Mouse (Mus musculus): ENCODE results near the gene Pigp. TPM values are rescaled to one million over a fixed set of nuclear protein-coding genes. Genes with fewer than 3 reads are reported as not detected.

The Pigp gene
- polyA plus RNA-seq, 1 experiment from 2014 or later = 55.5 TPM

DNA sequence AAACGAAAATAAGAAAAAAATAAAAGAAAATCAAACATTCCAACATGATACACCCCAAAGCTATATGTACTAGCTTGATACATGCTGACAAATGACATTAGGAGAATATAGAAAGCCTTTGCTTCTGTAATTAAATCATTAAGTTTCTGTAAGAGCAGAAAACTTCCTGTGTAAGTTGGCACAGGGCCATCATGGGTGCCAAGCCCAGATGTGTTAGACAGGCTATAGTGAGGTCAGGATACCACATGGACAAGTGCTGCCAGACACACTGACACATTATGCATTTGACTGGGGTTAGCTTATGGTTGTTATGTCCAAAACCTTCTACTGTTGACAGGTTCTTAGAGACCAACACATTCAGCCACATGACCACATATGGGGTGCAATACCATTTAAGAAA, 56.4 kb downstream of the Pigp start:
- Histone ChIP-seq H3K4me2 (no peak overlapping the region), H3K27ac (no peak overlapping the region), H3K9me3 (replicated peaks) (no peaks in the 10 kb centered on the region), H3K4me1 (replicated peaks) (peaks cover 19% of the 10 kb centered on the region), H3K9ac (no peak overlapping the region), H3K36me3 (no peaks in the 10 kb centered on the region), H3K27me3 (no peaks in the 10 kb centered on the region), H3K4me3 (replicated peaks) (no peak overlapping the region)
- ATAC-seq (ENCODE audit: low read depth) (no peak), DNase-seq (no peak)
- 33% methylated on average over 1 of the region's 1 CpGs for WGBS (ENCODE audit: insufficient replicate concordance)

DNA sequence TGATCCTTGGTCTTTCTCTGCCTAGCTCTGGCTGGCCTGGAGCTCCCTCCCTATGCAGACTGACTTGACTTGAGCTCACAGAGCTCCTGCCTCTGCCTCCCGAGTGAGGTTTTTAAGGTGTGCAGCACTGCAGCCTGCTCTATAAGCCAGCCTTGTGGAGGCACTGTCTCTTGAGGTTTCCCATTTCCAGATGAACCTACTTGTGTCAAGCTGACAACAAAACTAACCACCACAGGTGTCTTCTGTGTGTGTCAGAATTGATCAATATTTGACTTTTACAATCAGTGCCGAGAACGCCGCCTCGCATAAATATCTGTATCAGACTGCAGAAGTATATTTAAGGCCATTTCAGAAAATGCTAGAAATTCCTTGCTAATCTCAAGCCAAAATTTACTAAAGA, 57.0 kb downstream of the Pigp start:
- Histone ChIP-seq H3K36me3 (no peaks in the 10 kb centered on the region), H3K27me3 (no peaks in the 10 kb centered on the region), H3K9me3 (replicated peaks) (no peaks in the 10 kb centered on the region), H3K4me3 (replicated peaks) (no peak overlapping the region), H3K4me2 (no peak overlapping the region), H3K9ac (no peak overlapping the region), H3K4me1 (replicated peaks) (peaks cover 19% of the 10 kb centered on the region), H3K27ac (no peak overlapping the region)
- ATAC-seq (ENCODE audit: low read depth) (no peak), DNase-seq (no peak)
- 88% methylated on average over 5 of the region's 5 CpGs for WGBS (ENCODE audit: insufficient replicate concordance)

DNA sequence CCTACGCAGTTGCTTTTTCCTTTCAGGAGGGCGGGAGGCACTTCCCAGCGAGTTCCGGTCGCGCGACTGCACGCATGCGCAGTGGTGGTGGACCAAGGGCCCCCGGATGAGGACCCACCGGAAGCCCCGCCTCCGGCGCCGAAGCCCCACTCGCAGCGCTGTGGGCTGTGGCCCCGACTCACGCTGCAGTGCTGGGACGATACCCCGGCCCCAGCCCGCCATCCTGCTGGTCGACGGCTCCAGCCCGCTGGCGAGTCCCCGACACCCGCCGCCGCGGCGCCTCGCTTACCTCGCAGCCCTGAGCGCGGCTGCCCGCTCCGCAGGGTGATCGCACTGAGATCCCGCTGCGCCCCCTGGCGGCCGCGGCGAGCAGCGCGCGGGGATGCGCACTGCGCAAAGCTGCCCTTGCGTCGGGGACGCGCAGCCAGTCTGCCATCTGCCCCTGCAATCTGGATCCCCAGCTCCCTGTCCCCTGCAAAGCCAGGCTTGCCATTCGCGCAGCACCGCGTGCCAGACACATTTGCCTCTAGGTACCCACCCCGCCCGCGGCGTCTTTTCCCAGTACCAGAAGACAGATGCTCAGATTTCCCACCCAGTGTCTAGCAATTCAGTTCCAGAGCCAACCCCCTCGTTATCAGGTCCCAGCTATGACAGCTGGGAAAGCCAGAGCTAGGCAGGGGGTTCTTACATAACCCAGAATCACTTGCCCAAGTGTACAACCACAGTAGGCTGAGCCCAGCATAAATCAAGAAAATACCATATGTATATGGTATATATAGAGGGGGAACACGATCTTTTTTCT, 58.2 kb downstream of the Pigp start, which contains the start of gene Hlcs:
Gene Hlcs, minus strand, starts transcription at position 343 of the 802 bp plus-strand sequence.
- H3K9me3 ChIP-seq (replicated peaks) = no peaks in the 10 kb centered on the region
- peak; percentile 91 for ATAC-seq (ENCODE audit: low read depth)
- under 1% methylated on average over 64 of the region's 64 CpGs for WGBS (ENCODE audit: insufficient replicate concordance)

DNA sequence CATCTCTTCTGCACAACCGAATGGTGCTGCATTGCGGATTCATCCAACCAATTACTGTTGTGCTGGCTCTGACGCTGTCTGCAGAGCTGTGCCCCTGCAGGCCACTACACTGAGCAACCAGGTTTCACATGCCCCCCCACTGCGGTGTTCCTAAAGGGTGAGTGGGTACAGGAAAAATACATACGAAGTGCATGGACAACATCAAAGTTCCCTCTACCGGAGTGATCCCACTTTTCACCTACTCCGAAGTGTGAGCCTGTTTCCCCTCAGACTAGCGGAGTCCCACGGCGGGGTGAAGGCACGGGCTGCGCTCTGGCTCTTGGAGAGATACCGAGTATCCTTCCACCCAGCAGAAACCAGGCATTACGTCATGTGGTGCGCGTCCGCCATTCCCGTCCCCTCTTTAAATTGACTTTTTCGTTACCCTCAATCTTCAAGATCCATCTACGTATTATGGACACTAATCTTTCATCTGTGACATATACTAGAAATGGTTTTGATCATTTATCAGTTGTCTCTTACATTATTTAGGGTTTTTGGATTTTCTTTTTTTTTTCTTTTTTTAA, 58.9 kb downstream of the Pigp start:
- no peaks in the 10 kb centered on the region for H3K9me3 ChIP-seq (replicated peaks)
- H3K4me3 ChIP-seq (replicated peaks) = peak overlapping the region; percentile 77
- peak; percentile 79 for ATAC-seq (ENCODE audit: low read depth)
- H3K4me2 ChIP-seq = peak overlapping the region; percentile 89
- peak overlapping the region; percentile 90 for H3K27ac ChIP-seq
- peak overlapping the region; percentile 85 for H3K9ac ChIP-seq
- H3K36me3 ChIP-seq = no peaks in the 10 kb centered on the region
- peaks cover 19% of the 10 kb centered on the region for H3K4me1 ChIP-seq (replicated peaks)
- DNase-seq = peak; percentile 72
- WGBS (ENCODE audit: insufficient replicate concordance) = under 1% methylated on average over 20 of the region's 20 CpGs
- H3K27me3 ChIP-seq = no peaks in the 10 kb centered on the region

More for the DNA sequence above, 58.2 kb downstream of the Pigp start, which contains the start of gene Hlcs:
- Histone ChIP-seq H3K4me2 (peak within 1 kb of the TSS; percentile 89), H3K4me3 (replicated peaks) (peak within 1 kb of the TSS; percentile 77), H3K27ac (peak within 1 kb of the TSS; percentile 90), H3K27me3 (no peaks in the 10 kb centered on the region), H3K4me1 (replicated peaks) (peaks cover 19% of the 10 kb centered on the region), H3K36me3 (no peaks in the 10 kb centered on the region), H3K9ac (peak within 1 kb of the TSS; percentile 85)
- peak; percentile 94 for DNase-seq

DNA sequence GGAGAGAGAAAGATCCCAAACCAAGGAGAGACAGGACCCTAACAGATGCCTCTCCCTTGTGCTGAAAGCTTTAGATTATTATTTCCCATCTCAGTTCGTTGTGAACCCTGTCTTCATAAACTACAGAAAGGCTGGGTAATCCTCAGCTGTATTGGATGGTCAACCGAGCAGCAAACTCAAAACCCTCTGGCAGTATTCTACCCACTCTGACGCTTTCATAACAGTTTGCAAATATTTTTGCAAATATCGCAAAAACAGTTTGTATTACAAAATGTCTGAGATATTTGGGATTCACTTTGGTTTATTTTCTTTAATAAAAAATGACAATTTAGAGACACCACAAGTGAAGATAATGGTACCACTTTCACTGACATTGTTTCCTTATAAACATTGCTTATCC, 59.7 kb downstream of the Pigp start:
- no peaks in the 10 kb centered on the region for H3K9me3 ChIP-seq (replicated peaks)
- no peaks in the 10 kb centered on the region for H3K36me3 ChIP-seq
- ATAC-seq (ENCODE audit: low read depth) (no peak), DNase-seq (no peak)
- peak overlapping the region; percentile 85; the same call in 1 of the 2 replicates for H3K9ac ChIP-seq
- 69% methylated on average over 4 of the region's 4 CpGs for WGBS (ENCODE audit: insufficient replicate concordance)
- peak overlapping the region; percentile 89 for H3K4me2 ChIP-seq
- peak overlapping the region; percentile 77; the same call in 1 of the 2 replicates for H3K4me3 ChIP-seq (replicated peaks)
- no peak overlapping the region for H3K27ac ChIP-seq
- peaks cover 19% of the 10 kb centered on the region for H3K4me1 ChIP-seq (replicated peaks)
- no peaks in the 10 kb centered on the region for H3K27me3 ChIP-seq

DNA sequence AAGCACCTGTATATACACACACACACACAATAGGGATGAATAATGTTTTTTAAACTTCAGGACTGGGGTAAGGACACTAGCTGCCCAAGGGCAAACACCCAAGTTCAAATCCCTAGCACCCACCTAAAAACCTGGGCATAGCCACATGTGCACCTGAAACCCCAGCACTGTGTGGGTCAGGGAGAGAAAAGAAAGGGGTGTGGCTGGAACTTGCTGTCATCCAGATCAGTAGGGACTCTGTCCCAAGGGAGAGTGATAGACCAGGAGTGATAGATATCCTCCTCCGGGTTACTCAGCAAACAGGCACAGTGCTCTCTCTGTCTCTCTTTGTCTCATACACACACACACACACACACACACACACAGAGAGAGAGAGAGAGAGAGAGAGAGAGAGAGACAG, 60.2 kb downstream of the Pigp start:
- no peak overlapping the region for H3K4me3 ChIP-seq (replicated peaks)
- no peak overlapping the region for H3K4me2 ChIP-seq
- no peak overlapping the region for H3K9ac ChIP-seq
- H3K36me3 ChIP-seq = no peaks in the 10 kb centered on the region
- ATAC-seq (ENCODE audit: low read depth) (no peak), DNase-seq (no peak)
- peaks cover 19% of the 10 kb centered on the region for H3K4me1 ChIP-seq (replicated peaks)
- 33% methylated on average over 1 of the region's 1 CpGs for WGBS (ENCODE audit: insufficient replicate concordance)
- H3K27ac ChIP-seq = no peak overlapping the region
- no peaks in the 10 kb centered on the region for H3K27me3 ChIP-seq
- no peaks in the 10 kb centered on the region for H3K9me3 ChIP-seq (replicated peaks)

DNA sequence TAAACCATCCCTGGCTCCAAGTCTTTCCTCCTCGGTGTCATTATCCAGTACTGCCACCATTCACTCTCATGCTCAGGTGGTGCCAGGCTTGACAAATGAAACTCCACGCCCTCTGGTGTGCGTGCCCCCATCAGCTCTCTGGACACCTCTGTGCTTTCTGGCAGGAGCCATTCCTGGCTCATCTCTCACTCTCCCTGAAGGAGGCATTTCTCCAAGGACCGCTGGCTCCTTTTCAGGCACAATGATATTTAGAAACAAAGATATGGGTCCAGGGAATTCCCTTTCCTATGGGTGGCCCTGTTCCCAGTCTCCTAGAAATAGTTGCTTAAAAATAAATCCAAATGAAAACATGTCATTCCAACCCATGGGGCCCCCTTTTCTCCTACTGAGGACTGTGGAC, 62.6 kb downstream of the Pigp start:
- H3K9me3 ChIP-seq (replicated peaks) = no peaks in the 10 kb centered on the region
- peaks cover 2% of the 10 kb centered on the region for H3K27me3 ChIP-seq
- no peak overlapping the region for H3K4me2 ChIP-seq
- H3K4me3 ChIP-seq (replicated peaks) = no peak overlapping the region
- 79% methylated on average over 4 of the region's 4 CpGs for WGBS (ENCODE audit: insufficient replicate concordance)
- no peak overlapping the region for H3K27ac ChIP-seq
- no peaks in the 10 kb centered on the region for H3K36me3 ChIP-seq
- peaks cover 18% of the 10 kb centered on the region for H3K4me1 ChIP-seq (replicated peaks)
- H3K9ac ChIP-seq = no peak overlapping the region
- DNase-seq (no peak), ATAC-seq (ENCODE audit: low read depth) (no peak)

Other genes with a start within 250 kb of the Pigp start
- gene Hlcs, start 58.3 kb downstream of the Pigp start, polyA plus RNA-seq (2015; fragmentation: Nextera tagmentation; extraction: Ambion mirVana) = 2.5 and 2.9 TPM in 2 replicates
- gene Ripply3, start 43.4 kb downstream of the Pigp start, polyA plus RNA-seq (2015; fragmentation: Nextera tagmentation; extraction: Ambion mirVana) = 1.5 and 1.7 TPM in 2 replicates
- gene Ttc3, start 1.2 kb downstream of the Pigp start, polyA plus RNA-seq (2015; fragmentation: Nextera tagmentation; extraction: Ambion mirVana) = 29.6 and 31.9 TPM in 2 replicates
- 22.2 and 24.2 TPM in 2 replicates for gene Vps26c, start 155.0 kb upstream of the Pigp start, polyA plus RNA-seq (2015; fragmentation: Nextera tagmentation; extraction: Ambion mirVana)
- gene Dyrk1a, start 198.2 kb upstream of the Pigp start, polyA plus RNA-seq (2015; fragmentation: Nextera tagmentation; extraction: Ambion mirVana) = 5.2 and 5.3 TPM in 2 replicates